Mouse (Mus musculus) midbrain, embryonic 13.5 days (tissue): ENCODE data around the gene Exosc1. TPM values are rescaled to one million over a fixed set of nuclear protein-coding genes. Genes with fewer than 3 reads are reported as not detected.

ENCODE experiments used
- ATAC-seq: fragments of 200-750 bp; cut with Nextera tagmentation; 2 replicates; pipeline ENCODE4 v1.8.0; 2017; ENCODE audit warnings: mild to moderate bottlenecking, moderate TSS enrichment, moderate library complexity
- H3K27ac ChIP-seq: fragments of 300-500 bp; sonication (generic); 2 replicates; pipeline ENCODE4 v1.5.1; 2015; ENCODE audit warnings: inconsistent platforms, mild to moderate bottlenecking, moderate library complexity
- H3K27me3 ChIP-seq: fragments of 300-500 bp; sonication (generic); 2 replicates; pipeline ENCODE4 v1.6.1; 2015; ENCODE audit warnings: mild to moderate bottlenecking, inconsistent platforms
- H3K36me3 ChIP-seq: fragments of 300-500 bp; sonication (generic); 2 replicates; pipeline ENCODE4 v1.6.1; 2015; ENCODE audit warnings: mild to moderate bottlenecking, inconsistent platforms
- H3K4me1 ChIP-seq: fragments of 300-500 bp; sonication (generic); replicated peaks from 2 replicates; pipeline ENCODE4 v1.6.1; 2015; ENCODE audit warnings: inconsistent platforms
- H3K4me2 ChIP-seq: fragments of 300-500 bp; sonication (generic); replicated peaks from 2 replicates; pipeline ENCODE4 v1.6.1; 2015; ENCODE audit warnings: moderate library complexity, mild to moderate bottlenecking, inconsistent platforms
- H3K4me3 ChIP-seq: fragments of 300-500 bp; sonication (generic); replicated peaks from 2 replicates; pipeline ENCODE4 v1.5.1; 2015; ENCODE audit warnings: mild to moderate bottlenecking, inconsistent platforms
- H3K9ac ChIP-seq: fragments of 300-500 bp; sonication (generic); replicated peaks from 2 replicates; pipeline ENCODE4 v1.6.1; 2015; ENCODE audit warnings: mild to moderate bottlenecking, inconsistent platforms
- H3K9me3 ChIP-seq: fragments of 300-500 bp; sonication (generic); 2 replicates; pipeline ENCODE4 v1.6.1; 2016; ENCODE audit warnings: mild to moderate bottlenecking, inconsistent platforms
- WGBS: fragments of 180-500 bp; shearing (Covaris S2); methylation state at CpG from one replicate; pipeline ENCODE4 v1.1.7; 2015; 5-methylcytosine and 5-hydroxymethylcytosine counted together
- polyA plus RNA-seq: library from polyadenylated mRNA; unstranded; fragments of >200 nt; fragmentation: Nextera tagmentation; extraction: Ambion mirVana; gene quantifications from 2 replicates; pipeline ENCODE4 v1.2.1, GENCODE M21; 2015

Gene Exosc1
- polyA plus RNA-seq: 68.5 and 70.0 TPM in 2 replicates

GRCm38 (mm10) chr19:41933179-41934086 is at the start of gene Exosc1, which contains the start of gene Zdhhc16:
Gene Exosc1, minus strand, starts transcription at chr19:41933423.
Gene Zdhhc16, plus strand, starts transcription at chr19:41933480.
- peak within 1 kb of the TSS; percentile 51 for H3K27ac ChIP-seq
- under 1% methylated on average over 47 of the region's 47 CpGs for WGBS
- ATAC-seq: peak; percentile 100

DNA sequence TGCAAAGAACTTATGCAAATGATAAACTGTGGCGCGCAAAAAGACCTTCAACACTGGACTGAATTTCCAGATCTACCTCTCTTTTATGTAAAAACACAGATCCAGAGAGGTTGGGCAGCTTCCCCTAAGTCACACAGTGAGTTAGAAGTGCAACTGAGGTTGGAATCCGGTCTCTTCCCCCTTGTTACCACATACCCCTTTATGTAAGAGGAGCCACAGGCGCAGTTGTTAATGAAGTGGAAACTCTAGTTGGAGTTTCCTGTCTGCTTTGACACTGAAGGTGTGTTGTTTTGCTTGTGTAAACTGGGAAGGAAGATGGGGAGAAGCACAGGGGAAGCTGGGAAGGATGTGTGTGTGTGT is 49.5 kb upstream of the Exosc1 start:
- Histone ChIP-seq H3K36me3 (no peaks in the 10 kb centered on the region), H3K4me1 (peaks cover 22% of the 10 kb centered on the region), H3K4me2 (peak overlapping the region; percentile 100), H3K9me3 (no peaks in the 10 kb centered on the region), H3K27me3 (peaks cover 20% of the 10 kb centered on the region), H3K27ac (no peak overlapping the region), H3K4me3 (peak overlapping the region; percentile 86), H3K9ac (peak overlapping the region; percentile 78)
- ATAC-seq: no peak
- 4% methylated on average over 4 of the region's 4 CpGs for WGBS

More at GRCm38 (mm10) chr19:41933179-41934086, at the start of gene Exosc1, which contains the start of gene Zdhhc16:
- Histone ChIP-seq H3K4me3 (peak within 1 kb of the TSS; percentile 86), H3K36me3 (peaks cover 28% of the 10 kb centered on the region), H3K9me3 (no peaks in the 10 kb centered on the region), H3K27me3 (no peaks in the 10 kb centered on the region), H3K4me2 (peak within 1 kb of the TSS; percentile 85), H3K9ac (peak within 1 kb of the TSS; percentile 85), H3K4me1 (peaks cover 28% of the 10 kb centered on the region)

- under 1% methylated on average over 74 of the region's 74 CpGs for WGBS
- peak overlapping the region; percentile 78 for H3K9ac ChIP-seq
- peaks cover 22% of the 10 kb centered on the region for H3K4me1 ChIP-seq
- peak overlapping the region; percentile 51 for H3K27ac ChIP-seq
- H3K36me3 ChIP-seq: no peaks in the 10 kb centered on the region
- peak; percentile 15; the same call in 1 of the 2 replicates for ATAC-seq
- peak overlapping the region; percentile 86 for H3K4me3 ChIP-seq
- H3K4me2 ChIP-seq: peak overlapping the region; percentile 100
- H3K27me3 ChIP-seq: peaks cover 20% of the 10 kb centered on the region
- no peaks in the 10 kb centered on the region for H3K9me3 ChIP-seq
These were observed 48.9 kb upstream of the Exosc1 start for GRCm38 (mm10) chr19:41981931-41982790.

GRCm38 (mm10) chr19:41981595-41981927 is 48.3 kb upstream of the Exosc1 start, which contains the start of gene Ubtd1:
Gene Ubtd1, plus strand, starts transcription at chr19:41981763.
- Histone ChIP-seq H3K4me2 (peak within 1 kb of the TSS; percentile 100), H3K36me3 (no peaks in the 10 kb centered on the region), H3K27ac (peak within 1 kb of the TSS; percentile 81), H3K9me3 (no peaks in the 10 kb centered on the region), H3K27me3 (peaks cover 20% of the 10 kb centered on the region), H3K4me3 (peak within 1 kb of the TSS; percentile 86), H3K4me1 (peaks cover 22% of the 10 kb centered on the region), H3K9ac (peak within 1 kb of the TSS; percentile 81)
- under 1% methylated on average over 32 of the region's 33 CpGs for WGBS
- no peak for ATAC-seq

GRCm38 (mm10) chr19:41980819-41981594 is 47.8 kb upstream of the Exosc1 start, which contains the start of gene Mms19:
Gene Mms19, minus strand, starts transcription at chr19:41981157.
- no peaks in the 10 kb centered on the region for H3K36me3 ChIP-seq
- peak within 1 kb of the TSS; percentile 81 for H3K27ac ChIP-seq
- WGBS: under 1% methylated on average over 65 of the region's 68 CpGs
- H3K9me3 ChIP-seq: no peaks in the 10 kb centered on the region
- peak; percentile 94 for ATAC-seq
- H3K4me1 ChIP-seq: peaks cover 22% of the 10 kb centered on the region
- peak within 1 kb of the TSS; percentile 86 for H3K4me3 ChIP-seq
- peak within 1 kb of the TSS; percentile 100 for H3K4me2 ChIP-seq
- peaks cover 20% of the 10 kb centered on the region for H3K27me3 ChIP-seq
- peak within 1 kb of the TSS; percentile 81 for H3K9ac ChIP-seq

GRCm38 (mm10) chr19:41980422-41980818 is 47.2 kb upstream of the Exosc1 start:
- Histone ChIP-seq H3K4me1 (peaks cover 22% of the 10 kb centered on the region), H3K27me3 (peaks cover 20% of the 10 kb centered on the region), H3K27ac (peak overlapping the region; percentile 81; the same call in 1 of the 2 replicates), H3K9me3 (no peaks in the 10 kb centered on the region), H3K4me3 (peak overlapping the region; percentile 86), H3K9ac (peak overlapping the region; percentile 81), H3K36me3 (no peaks in the 10 kb centered on the region), H3K4me2 (peak overlapping the region; percentile 100)
- ATAC-seq: peak; percentile 15
- under 1% methylated on average over 16 of the region's 16 CpGs for WGBS

GRCm38 (mm10) chr19:41973891-41974794 is 40.9 kb upstream of the Exosc1 start:
- peak overlapping the region; percentile 36; the same call in 1 of the 2 replicates for H3K27ac ChIP-seq

DNA sequence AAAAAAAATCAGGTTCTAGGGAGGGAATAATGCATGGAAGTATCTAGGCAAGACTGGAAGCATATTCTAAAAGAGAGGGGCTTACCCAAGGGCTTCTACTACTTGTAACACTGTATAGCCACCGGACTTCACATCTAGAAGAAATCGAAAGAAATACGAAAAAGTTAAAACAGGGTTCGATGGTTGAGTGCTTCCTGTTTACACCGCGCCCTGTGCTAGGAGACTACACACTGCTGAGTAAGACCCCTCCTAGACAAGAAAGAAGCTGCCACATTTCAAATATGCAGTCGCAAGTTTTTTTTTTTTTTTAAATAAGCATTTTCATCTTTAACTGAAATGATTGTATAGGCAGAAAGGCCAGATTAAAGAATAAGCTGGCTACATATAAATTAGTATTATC is 36.4 kb upstream of the Exosc1 start:
- ATAC-seq: no peak
- 98% methylated on average over 7 of the region's 7 CpGs for WGBS
- H3K36me3 ChIP-seq: peaks cover 48% of the 10 kb centered on the region

More at GRCm38 (mm10) chr19:41973891-41974794, 40.9 kb upstream of the Exosc1 start:
- no peak for ATAC-seq
- Histone ChIP-seq H3K4me2 (no peak overlapping the region), H3K4me1 (peaks cover 16% of the 10 kb centered on the region), H3K27me3 (no peaks in the 10 kb centered on the region), H3K4me3 (no peak overlapping the region), H3K36me3 (peaks cover 4% of the 10 kb centered on the region; the same call in 1 of the 2 replicates), H3K9ac (no peak overlapping the region), H3K9me3 (no peaks in the 10 kb centered on the region)
- WGBS: 55% methylated on average over 13 of the region's 13 CpGs

GRCm38 (mm10) chr19:41953574-41953973 is 20.4 kb upstream of the Exosc1 start:
- no peak overlapping the region for H3K27ac ChIP-seq
- H3K4me2 ChIP-seq: no peak overlapping the region
- H3K27me3 ChIP-seq: no peaks in the 10 kb centered on the region
- no peaks in the 10 kb centered on the region for H3K9me3 ChIP-seq
- H3K4me3 ChIP-seq: no peak overlapping the region
- H3K4me1 ChIP-seq: no peaks in the 10 kb centered on the region
- WGBS: 92% methylated on average over 3 of the region's 3 CpGs
- no peak for ATAC-seq
- H3K36me3 ChIP-seq: peaks cover 95% of the 10 kb centered on the region
- no peak overlapping the region for H3K9ac ChIP-seq

More for the DNA sequence above, 36.4 kb upstream of the Exosc1 start:
- Histone ChIP-seq H3K4me1 (peaks cover 11% of the 10 kb centered on the region), H3K27ac (no peak overlapping the region), H3K27me3 (no peaks in the 10 kb centered on the region), H3K4me2 (no peak overlapping the region), H3K9me3 (no peaks in the 10 kb centered on the region), H3K4me3 (no peak overlapping the region), H3K9ac (no peak overlapping the region)

DNA sequence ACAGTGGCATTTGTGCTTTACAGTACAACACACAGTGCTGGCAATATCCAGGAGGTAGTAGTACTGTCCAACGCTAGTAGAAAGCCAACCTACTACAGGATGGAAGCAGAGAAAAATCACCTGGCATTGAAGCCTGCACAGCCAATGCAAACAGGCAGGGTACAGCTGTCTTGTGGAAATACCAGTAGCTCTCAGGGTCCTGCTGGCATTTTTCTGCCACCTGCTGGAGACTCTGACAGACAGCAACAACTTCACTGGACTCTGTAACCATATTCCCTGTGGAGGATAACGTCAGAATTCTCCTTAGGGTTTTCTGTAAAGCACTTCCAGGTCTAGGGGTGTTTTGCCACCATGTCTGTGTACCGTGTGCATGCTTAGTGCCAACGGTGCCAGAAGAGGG is 19.1 kb upstream of the Exosc1 start:
- WGBS: 81% methylated on average over 4 of the region's 4 CpGs

More for the DNA sequence above, 19.1 kb upstream of the Exosc1 start:
- peaks cover 95% of the 10 kb centered on the region for H3K36me3 ChIP-seq
- ATAC-seq: no peak
- H3K4me1 ChIP-seq: no peaks in the 10 kb centered on the region
- H3K27me3 ChIP-seq: no peaks in the 10 kb centered on the region
- no peak overlapping the region for H3K27ac ChIP-seq
- no peak overlapping the region for H3K9ac ChIP-seq
- no peak overlapping the region for H3K4me3 ChIP-seq
- H3K9me3 ChIP-seq: no peaks in the 10 kb centered on the region
- no peak overlapping the region for H3K4me2 ChIP-seq
